Mouse (Mus musculus): ENCODE measurements at regions not wholly inside any gene's neighbourhood (a gene's known extent, or its start where the extent isn't known, plus 50 kb on each side); places are given as distances from the start of the nearest gene placed in this dataset.

GRCm38 (mm10) chr1:34740891-34741290 is 102.0 kb downstream of the Fam168b start:
- DNase-seq, result no peak

- no peak for DNase-seq
Measured at GRCm38 (mm10) chr1:34742234-34742633, 100.6 kb downstream of the Fam168b start.

- DNase-seq, result no peak
Measured at GRCm38 (mm10) chr1:34745881-34746280, 97.0 kb downstream of the Fam168b start.

GRCm38 (mm10) chr1:34749161-34750040 is 93.5 kb downstream of the Fam168b start:
- peak; percentile 27 to 44 for DNase-seq

GRCm38 (mm10) chr1:34750061-34751054 is 92.5 kb downstream of the Fam168b start:
- DNase-seq, result peak; percentile 59 to 64

GRCm38 (mm10) chr1:34751128-34751527 is 91.7 kb downstream of the Fam168b start:
- peak; percentile 19 to 28 for DNase-seq

DNA sequence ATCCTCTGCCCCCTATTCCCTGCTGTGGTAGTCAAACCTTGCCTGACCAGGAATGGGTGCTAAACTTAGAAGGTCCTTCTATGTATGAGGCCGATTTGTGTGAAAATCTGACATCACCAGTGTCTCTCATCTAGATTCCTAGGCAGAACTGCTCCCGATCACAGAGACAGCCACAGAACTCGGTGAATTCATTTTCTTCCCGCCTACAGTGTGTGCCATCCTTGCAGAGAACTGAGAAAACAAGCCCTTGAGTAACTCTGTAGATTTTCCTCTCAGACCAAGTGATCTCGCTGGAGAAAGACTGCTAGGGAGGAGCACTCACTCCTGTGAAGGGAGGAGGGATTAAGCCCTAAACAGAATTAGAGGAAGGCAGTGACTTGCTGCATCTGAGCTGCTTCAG is 89.3 kb downstream of the Fam168b start:
- DNase-seq, result no peak

GRCm38 (mm10) chr1:34760547-34760946 is 82.3 kb downstream of the Fam168b start:
- no peak for DNase-seq

DNA sequence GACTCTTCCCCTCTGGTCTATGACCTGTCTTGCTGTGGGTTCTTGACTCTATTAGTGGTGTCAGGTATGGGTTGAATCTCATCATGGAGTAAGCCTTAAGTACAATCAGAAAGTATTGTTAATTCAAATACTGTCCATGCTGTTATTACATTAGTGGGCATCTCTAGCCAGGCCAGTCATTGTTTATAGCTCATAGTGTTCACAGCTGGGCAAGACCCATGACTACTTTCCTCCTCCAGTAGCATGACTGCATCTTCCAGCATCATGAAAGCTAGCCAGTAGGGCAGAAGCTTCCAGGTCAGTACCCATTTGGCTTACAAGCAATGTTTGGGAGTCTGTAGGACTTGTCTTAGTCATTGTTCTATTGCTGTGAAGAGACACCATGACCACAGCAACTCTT is 81.4 kb downstream of the Fam168b start:
- no peak for DNase-seq

DNA sequence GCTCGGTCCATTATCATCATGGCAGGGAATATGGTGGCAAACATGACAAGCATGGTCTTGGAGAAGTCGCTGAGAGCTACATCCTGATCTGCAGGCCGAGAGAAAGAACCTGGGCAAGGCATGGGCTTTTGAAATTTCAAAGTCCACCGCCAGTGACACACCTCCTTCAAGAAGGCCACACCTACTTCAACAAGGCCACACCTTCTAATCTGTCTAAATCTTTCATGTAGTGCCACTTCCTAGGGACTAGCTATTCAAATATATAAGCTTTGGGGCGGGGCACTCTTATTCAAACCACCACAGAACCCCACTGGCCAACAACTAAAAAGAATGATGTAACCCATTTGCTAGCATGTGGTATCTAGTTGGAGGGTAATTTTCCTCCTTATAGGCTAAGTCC is 81.0 kb downstream of the Fam168b start:
- DNase-seq, result no peak

All from cerebellum, postnatal 36 days (tissue).